Mouse (Mus musculus) intestine, embryonic 14.5 days (tissue): ENCODE measurements at regions not wholly inside any gene's neighbourhood (a gene's known extent, or its start where the extent isn't known, plus 50 kb on each side); places are given as distances from the start of the nearest gene placed in this dataset.

ENCODE experiments used
- ATAC-seq: fragments of 200-750 bp; cut with Nextera tagmentation; replicated peaks from 2 replicates; pipeline ENCODE4 v1.8.0; 2017; ENCODE audit warnings: low read depth, moderate number of reproducible peaks, moderate TSS enrichment, moderate library complexity; ENCODE audit not compliant: low FRiP score, low TSS enrichment
- DNase-seq: peaks from one replicate; pipeline ENCODE4 v3.0.0-alpha.2; 2018; ENCODE audit warnings: low spot score
- H3K27ac ChIP-seq: fragments of 300-500 bp; sonication (generic); 2 replicates; pipeline ENCODE4 v1.5.1; 2014; ENCODE audit warnings: low read depth, mild to moderate bottlenecking, control low read depth
- H3K27me3 ChIP-seq: fragments of 300-500 bp; sonication (generic); replicated peaks from 2 replicates; pipeline ENCODE4 v1.6.1; 2014; ENCODE audit warnings: low read length, control low read depth; ENCODE audit not compliant: control insufficient read depth, insufficient read depth
- H3K36me3 ChIP-seq: fragments of 300-500 bp; sonication (generic); 2 replicates; pipeline ENCODE4 v1.6.1; 2014; ENCODE audit warnings: low read length, control low read depth; ENCODE audit not compliant: control insufficient read depth, insufficient read depth
- H3K4me1 ChIP-seq: fragments of 300-500 bp; sonication (generic); replicated peaks from 2 replicates; pipeline ENCODE4 v1.6.1; 2014; ENCODE audit warnings: low read length, control low read depth, mixed read lengths; ENCODE audit not compliant: control insufficient read depth, insufficient read depth
- H3K4me2 ChIP-seq: fragments of 300-500 bp; sonication (generic); 2 replicates; pipeline ENCODE4 v1.6.1; 2014; ENCODE audit warnings: low read length
- H3K4me3 ChIP-seq: fragments of 300-500 bp; sonication (generic); 2 replicates; pipeline ENCODE4 v1.5.1; 2014; ENCODE audit warnings: low read depth, low read length, control low read depth, mixed read lengths
- H3K9ac ChIP-seq: fragments of 300-500 bp; sonication (generic); 2 replicates; pipeline ENCODE4 v1.6.1; 2014; ENCODE audit warnings: mild to moderate bottlenecking, low read length
- H3K9me3 ChIP-seq: fragments of 300-500 bp; sonication (generic); 2 replicates; pipeline ENCODE4 v1.6.1; 2016; ENCODE audit warnings: low read length, control low read depth; ENCODE audit not compliant: control insufficient read depth
- WGBS: fragments of 180-500 bp; shearing (Covaris S2); extraction: QIAGEN DNeasy Blood & Tissue Kit; methylation state at CpG from one replicate; pipeline ENCODE4 v1.1.7; 2014; 5-methylcytosine and 5-hydroxymethylcytosine counted together

GRCm38 (mm10) chr14:46220483-46220882 lies 158.7 kb upstream of the Gm15217 start:
- H3K9ac ChIP-seq, result no peak overlapping the region
- no peaks in the 10 kb centered on the region; the same call in 1 of the 2 replicates for H3K4me1 ChIP-seq
- no peak for ATAC-seq
- H3K4me3 ChIP-seq, result no peak overlapping the region
- no peak overlapping the region for H3K27ac ChIP-seq
- H3K36me3 ChIP-seq, result no peaks in the 10 kb centered on the region
- H3K4me2 ChIP-seq, result no peak overlapping the region
- no peak for DNase-seq
- no peaks in the 10 kb centered on the region for H3K9me3 ChIP-seq
- H3K27me3 ChIP-seq, result no peaks in the 10 kb centered on the region
- WGBS, result 82% methylated on average over 4 of the region's 4 CpGs

- Histone ChIP-seq H3K4me1 (no peaks in the 10 kb centered on the region; the same call in 1 of the 2 replicates), H3K4me2 (no peak overlapping the region), H3K27me3 (no peaks in the 10 kb centered on the region), H3K9ac (no peak overlapping the region), H3K36me3 (no peaks in the 10 kb centered on the region), H3K4me3 (no peak overlapping the region), H3K9me3 (no peaks in the 10 kb centered on the region), H3K27ac (no peak overlapping the region)
- 77% methylated on average over 4 of the region's 4 CpGs for WGBS
- no peak for DNase-seq
- no peak for ATAC-seq
Measured at GRCm38 (mm10) chr14:46221897-46222669, 157.1 kb upstream of the Gm15217 start.

DNA sequence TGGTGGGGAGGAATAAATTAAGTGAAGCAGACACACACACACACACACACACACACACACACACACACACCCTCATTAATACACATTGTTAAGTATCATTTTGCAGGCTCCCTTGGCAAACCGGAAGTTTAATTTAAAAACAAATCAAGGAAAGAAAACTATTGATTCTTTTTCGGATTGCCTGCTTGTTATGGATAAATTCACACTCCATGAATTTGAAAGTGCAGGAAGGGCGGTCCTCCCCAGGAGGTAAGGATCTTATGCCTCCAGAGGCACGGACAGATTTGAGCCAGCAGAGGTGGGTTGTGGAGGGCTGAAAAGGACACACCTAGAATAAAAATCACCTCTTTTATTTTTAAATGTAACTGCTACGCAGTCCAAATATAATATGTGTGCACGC lies 156.2 kb upstream of the Gm15217 start:
- 80% methylated on average over 6 of the region's 6 CpGs for WGBS
- DNase-seq, result no peak
- Histone ChIP-seq H3K9ac (no peak overlapping the region), H3K27me3 (no peaks in the 10 kb centered on the region), H3K4me2 (no peak overlapping the region), H3K9me3 (no peaks in the 10 kb centered on the region), H3K4me3 (no peak overlapping the region), H3K27ac (no peak overlapping the region), H3K4me1 (no peaks in the 10 kb centered on the region; the same call in 1 of the 2 replicates), H3K36me3 (no peaks in the 10 kb centered on the region)
- ATAC-seq, result no peak

GRCm38 (mm10) chr14:46224421-46224950 lies 154.7 kb upstream of the Gm15217 start:
- Histone ChIP-seq H3K9me3 (no peaks in the 10 kb centered on the region), H3K4me2 (no peak overlapping the region), H3K9ac (no peak overlapping the region), H3K4me1 (no peaks in the 10 kb centered on the region; the same call in 1 of the 2 replicates), H3K36me3 (no peaks in the 10 kb centered on the region), H3K27ac (no peak overlapping the region), H3K27me3 (no peaks in the 10 kb centered on the region), H3K4me3 (no peak overlapping the region)
- ATAC-seq (no peak), DNase-seq (no peak)
- WGBS, result 55% methylated on average over 4 of the region's 4 CpGs

- H3K36me3 ChIP-seq, result no peaks in the 10 kb centered on the region
- H3K9ac ChIP-seq, result no peak overlapping the region
- WGBS, result 60% methylated on average over 6 of the region's 6 CpGs
- no peak overlapping the region; the same call in 1 of the 2 replicates for H3K27ac ChIP-seq
- no peak overlapping the region for H3K4me2 ChIP-seq
- no peaks in the 10 kb centered on the region for H3K27me3 ChIP-seq
- H3K4me1 ChIP-seq, result no peaks in the 10 kb centered on the region; the same call in 1 of the 2 replicates
- no peak overlapping the region for H3K4me3 ChIP-seq
- DNase-seq (no peak), ATAC-seq (no peak)
- H3K9me3 ChIP-seq, result no peaks in the 10 kb centered on the region
Measured at GRCm38 (mm10) chr14:46225851-46226608, 153.2 kb upstream of the Gm15217 start.

- no peaks in the 10 kb centered on the region for H3K4me1 ChIP-seq
- no peak for DNase-seq
- no peaks in the 10 kb centered on the region for H3K36me3 ChIP-seq
- WGBS, result 55% methylated on average over 3 of the region's 3 CpGs
- H3K4me2 ChIP-seq, result no peak overlapping the region
- H3K27ac ChIP-seq, result no peak overlapping the region
- no peak overlapping the region for H3K9ac ChIP-seq
- H3K4me3 ChIP-seq, result no peak overlapping the region
- ATAC-seq, result no peak
- no peaks in the 10 kb centered on the region for H3K27me3 ChIP-seq
- H3K9me3 ChIP-seq, result no peaks in the 10 kb centered on the region
Measured at GRCm38 (mm10) chr14:46234040-46234439, 145.2 kb upstream of the Gm15217 start.

- Histone ChIP-seq H3K9me3 (no peaks in the 10 kb centered on the region), H3K4me2 (no peak overlapping the region), H3K4me3 (no peak overlapping the region), H3K4me1 (no peaks in the 10 kb centered on the region), H3K9ac (no peak overlapping the region), H3K27me3 (no peaks in the 10 kb centered on the region), H3K36me3 (no peaks in the 10 kb centered on the region), H3K27ac (no peak overlapping the region)
- WGBS, result 94% methylated on average over 8 of the region's 8 CpGs
- DNase-seq, result no peak
- ATAC-seq, result no peak
Measured at GRCm38 (mm10) chr14:46234835-46235234, 144.4 kb upstream of the Gm15217 start.

GRCm38 (mm10) chr14:46240046-46240800 lies 139.0 kb upstream of the Gm15217 start:
- no peaks in the 10 kb centered on the region for H3K9me3 ChIP-seq

More at GRCm38 (mm10) chr14:46240046-46240800, 139.0 kb upstream of the Gm15217 start:
- Histone ChIP-seq H3K4me3 (no peak overlapping the region), H3K27ac (peak overlapping the region; percentile 5; the same call in 1 of the 2 replicates), H3K4me1 (0 out of 2 replicates have a peak, but pooled peaks cover 4% of the 10 kb centered on the region), H3K4me2 (no peak overlapping the region), H3K27me3 (no peaks in the 10 kb centered on the region), H3K9ac (no peak overlapping the region), H3K36me3 (no peaks in the 10 kb centered on the region)
- no peak for ATAC-seq
- 66% methylated on average over 15 of the region's 15 CpGs for WGBS
- DNase-seq, result no peak
